Mouse (Mus musculus) WW6 (cell line): ENCODE measurements around the gene Hs6st1.

Source experiments
- DNase-seq: peaks from one replicate; pipeline ENCODE4 v3.0.0-alpha.2; 2013; ENCODE audit warnings: low read depth, low spot score

Gene Hs6st1

DNA sequence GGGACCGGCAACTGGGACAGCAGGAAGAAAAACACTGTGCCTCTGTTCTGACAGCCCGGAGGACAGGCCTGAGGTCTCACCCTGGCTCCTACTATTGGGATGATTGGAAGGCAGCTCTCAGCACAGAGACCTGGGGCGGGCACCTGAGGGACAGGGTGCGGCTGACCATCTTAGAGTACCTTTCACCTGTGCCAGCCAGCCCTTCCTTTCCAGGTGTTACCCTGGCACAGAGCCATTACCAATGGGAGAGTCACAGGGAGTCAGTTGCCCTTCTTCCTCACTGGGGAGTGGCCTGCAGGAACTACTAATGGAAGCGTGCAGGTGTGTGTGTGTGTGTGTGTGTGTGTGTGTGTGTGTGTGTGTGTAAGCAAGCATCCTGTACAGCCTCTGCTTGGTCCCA lies 15.4 kb downstream of the Hs6st1 start:
- DNase-seq = no peak

DNA sequence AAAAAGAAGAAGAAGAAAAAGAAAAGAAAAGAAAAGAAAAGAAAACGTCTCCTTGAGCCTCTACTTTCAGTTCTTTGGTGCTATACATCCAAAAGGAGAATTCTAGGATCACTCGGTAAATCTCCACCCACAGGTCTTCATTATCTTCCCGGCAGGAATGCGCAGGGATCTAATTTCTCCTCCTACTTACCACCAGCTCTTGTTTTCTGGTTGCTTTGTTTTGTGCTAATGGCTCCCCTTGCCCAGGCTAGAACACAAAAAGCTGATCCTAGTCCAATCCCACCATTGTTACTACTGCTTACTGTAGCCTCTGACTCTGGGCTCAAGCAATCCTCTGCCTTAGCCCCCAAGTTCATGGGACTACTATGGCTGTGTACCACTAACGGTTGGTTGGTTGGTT lies 16.9 kb downstream of the Hs6st1 start:
- no peak for DNase-seq

GRCm38 (mm10) chr1:36088367-36088766 lies 20.2 kb downstream of the Hs6st1 start:
- no peak for DNase-seq

DNA sequence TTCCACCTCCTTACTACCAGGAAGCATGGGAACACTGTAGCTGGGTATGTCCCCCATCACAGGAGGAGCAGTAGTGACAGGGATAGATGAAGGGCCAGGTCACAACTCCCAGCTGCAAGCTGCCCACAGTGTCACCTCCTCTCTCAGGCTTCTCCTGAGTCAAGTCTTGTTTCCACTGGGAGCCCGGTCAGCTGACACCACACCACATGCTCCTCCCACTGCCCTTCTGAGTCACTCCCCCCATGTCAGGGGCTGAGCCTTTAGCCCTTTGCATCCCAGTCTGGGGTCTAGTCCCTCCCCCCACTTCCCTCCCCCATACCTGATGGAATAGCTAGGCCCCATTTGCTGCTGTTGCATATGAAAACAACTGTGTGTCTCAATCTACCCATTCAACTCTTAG lies 21.3 kb downstream of the Hs6st1 start:
- no peak for DNase-seq

DNA sequence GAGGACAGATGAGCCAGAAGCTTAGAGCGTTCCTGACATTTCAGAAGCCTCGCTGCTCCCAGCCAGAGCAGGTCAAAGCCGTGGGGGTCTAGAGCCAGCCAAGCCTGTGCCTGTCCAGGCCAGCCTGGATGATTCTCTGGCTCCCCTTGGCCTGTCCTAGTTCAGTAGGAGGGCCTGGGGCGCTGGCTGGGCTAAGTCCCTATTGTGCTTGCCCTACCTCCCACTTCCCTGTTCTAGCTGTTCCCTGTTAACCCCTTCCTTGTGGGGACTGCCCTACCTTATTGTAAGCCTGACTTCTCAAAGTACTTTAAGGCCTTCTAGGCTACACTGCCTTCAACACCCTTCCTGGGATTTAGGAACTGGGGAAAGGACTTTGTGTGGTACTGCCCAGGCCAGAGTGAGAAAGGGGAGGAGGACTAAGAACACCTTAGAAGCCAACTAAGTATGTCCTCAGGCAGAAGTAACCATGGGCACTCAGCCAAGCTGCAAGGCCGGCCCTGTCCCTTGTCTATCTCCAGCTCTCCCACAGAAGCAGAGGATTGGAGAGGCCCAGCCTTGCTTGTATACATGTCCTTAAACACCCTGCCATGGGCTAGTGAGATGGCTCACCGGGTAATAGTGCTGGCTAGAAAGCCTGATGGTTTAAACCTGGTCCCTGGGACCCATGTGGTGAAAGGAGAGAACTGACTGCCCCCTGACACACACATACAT lies 22.0 kb downstream of the Hs6st1 start:
- DNase-seq = no peak

DNA sequence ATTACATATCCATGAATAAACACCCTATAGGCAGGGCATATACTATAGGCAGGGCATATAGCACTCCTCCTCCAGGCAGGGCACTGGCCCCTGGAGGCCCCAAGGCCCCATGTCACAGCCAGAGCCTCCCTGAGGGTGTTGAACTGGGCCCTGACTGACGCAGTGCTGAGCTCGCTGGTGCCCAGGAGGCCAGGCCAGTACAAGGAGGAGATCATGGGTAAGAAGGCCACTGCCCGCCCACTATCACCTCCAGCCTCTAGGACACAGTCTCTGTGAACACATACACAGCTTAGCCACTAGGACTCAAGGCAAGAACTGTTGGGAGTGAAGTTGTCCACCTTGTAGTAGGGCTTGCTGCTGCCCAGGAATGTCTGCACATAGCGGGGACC lies 22.5 kb downstream of the Hs6st1 start:
- DNase-seq = no peak

- no peak for DNase-seq
Observed at GRCm38 (mm10) chr1:36091246-36091645, 23.0 kb downstream of the Hs6st1 start.

- DNase-seq = no peak
Observed at GRCm38 (mm10) chr1:36093741-36094140, 25.5 kb downstream of the Hs6st1 start.

GRCm38 (mm10) chr1:36095423-36096272 lies 27.4 kb downstream of the Hs6st1 start:
- no peak for DNase-seq

- no peak for DNase-seq
Observed at GRCm38 (mm10) chr1:36098432-36098831, 30.2 kb downstream of the Hs6st1 start.

DNA sequence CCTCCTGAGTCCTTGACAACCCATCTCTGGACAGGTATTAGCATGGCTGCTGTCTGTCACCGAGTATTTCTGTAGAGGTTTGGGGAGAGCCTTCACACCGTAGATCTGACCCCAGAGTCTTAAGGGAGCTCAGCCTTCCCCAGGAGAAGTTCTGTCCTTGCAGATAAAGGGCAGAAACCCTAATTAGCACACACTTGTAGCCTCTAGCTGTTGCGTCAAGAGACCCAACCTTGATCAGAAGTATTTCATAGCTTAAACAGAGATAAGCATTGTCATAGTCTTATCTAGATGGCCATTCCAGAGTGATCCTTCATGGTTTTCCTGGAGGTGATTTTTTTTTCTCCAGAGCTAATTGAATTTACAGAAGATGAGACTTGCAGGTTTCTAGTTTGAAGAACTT lies 32.2 kb downstream of the Hs6st1 start:
- DNase-seq = no peak

DNA sequence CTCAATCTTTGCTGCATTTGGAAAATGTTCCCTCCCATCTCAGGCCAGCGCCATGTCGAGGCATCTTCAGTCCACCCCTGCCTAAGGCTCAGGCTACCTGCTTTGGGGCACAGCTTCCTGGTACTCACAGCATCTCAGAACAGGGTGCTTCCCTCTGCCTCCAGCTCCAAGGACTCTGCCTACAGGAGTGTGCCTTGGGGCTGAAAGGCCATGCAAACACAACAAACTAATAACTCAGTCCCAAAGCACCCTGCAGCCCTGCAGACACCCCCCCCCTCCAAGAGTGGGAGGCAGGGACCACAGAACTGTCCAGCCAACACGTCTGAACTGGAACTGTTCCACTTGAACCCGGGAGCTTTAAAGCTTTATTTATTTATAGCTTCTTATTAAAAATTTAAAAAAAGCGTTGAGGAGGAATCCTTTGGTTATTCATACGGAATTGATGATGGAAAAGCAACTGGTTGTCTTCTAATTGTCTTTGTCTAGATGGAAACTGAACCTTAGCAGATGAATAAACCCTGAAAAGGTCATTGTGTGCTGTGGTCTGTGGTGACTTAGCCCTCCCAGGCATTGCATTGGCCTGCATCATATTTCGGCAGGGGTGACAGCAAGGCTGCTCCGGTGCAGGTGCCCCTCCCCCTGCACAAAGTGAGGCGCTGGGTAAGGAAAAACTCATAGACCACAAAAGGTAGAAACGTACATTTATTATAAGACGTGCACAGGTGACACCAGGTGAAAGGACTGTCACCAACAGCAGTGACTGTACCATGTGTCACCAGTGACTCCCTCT lies 37.9 kb downstream of the Hs6st1 start:
- no peak for DNase-seq

DNA sequence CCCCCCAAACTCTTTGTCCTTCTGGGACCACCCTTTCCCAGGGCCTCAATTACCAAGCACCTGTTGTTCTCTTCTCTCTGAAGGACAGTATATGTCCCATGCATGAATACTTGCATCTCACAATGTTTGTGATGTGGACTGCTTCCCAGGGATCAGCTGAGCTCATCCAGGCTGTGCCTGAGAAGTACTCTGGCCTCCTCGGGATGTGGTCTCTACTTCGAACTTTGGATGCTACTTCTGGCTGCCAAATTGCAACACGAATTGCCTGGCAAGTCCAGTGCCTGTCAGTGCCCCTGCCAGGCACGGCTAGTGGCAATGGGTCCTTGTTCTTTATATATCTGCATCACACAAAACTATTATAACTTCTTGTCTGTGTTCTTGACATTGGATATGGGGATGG lies 41.8 kb downstream of the Hs6st1 start:
- no peak for DNase-seq

- no peak for DNase-seq
Observed at GRCm38 (mm10) chr1:36112665-36113064, 44.5 kb downstream of the Hs6st1 start.

DNA sequence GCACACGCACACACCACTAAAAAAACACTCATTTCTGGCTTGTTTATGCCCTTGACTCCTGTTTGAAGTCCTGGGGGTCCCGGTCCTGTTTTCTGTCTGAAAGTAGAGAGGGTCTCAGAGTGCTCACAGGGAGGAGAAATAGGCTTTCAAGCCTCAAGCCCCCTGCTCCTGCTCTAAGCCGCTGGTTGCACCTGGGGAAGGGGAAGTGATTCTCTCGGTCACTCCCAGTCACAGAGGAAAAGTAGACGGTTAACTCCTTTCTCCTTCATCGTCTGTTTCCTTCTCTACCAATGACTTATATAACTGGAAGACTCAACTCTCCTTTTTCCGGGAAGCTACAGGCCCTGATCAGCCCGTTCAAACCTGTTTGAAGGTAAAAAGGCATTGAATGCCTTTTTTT lies 45.5 kb downstream of the Hs6st1 start:
- DNase-seq = no peak

- DNase-seq = no peak
Observed at GRCm38 (mm10) chr1:36114844-36115243, 46.6 kb downstream of the Hs6st1 start.

- no peak for DNase-seq
Observed at GRCm38 (mm10) chr1:36116488-36116887, 48.3 kb downstream of the Hs6st1 start.

DNA sequence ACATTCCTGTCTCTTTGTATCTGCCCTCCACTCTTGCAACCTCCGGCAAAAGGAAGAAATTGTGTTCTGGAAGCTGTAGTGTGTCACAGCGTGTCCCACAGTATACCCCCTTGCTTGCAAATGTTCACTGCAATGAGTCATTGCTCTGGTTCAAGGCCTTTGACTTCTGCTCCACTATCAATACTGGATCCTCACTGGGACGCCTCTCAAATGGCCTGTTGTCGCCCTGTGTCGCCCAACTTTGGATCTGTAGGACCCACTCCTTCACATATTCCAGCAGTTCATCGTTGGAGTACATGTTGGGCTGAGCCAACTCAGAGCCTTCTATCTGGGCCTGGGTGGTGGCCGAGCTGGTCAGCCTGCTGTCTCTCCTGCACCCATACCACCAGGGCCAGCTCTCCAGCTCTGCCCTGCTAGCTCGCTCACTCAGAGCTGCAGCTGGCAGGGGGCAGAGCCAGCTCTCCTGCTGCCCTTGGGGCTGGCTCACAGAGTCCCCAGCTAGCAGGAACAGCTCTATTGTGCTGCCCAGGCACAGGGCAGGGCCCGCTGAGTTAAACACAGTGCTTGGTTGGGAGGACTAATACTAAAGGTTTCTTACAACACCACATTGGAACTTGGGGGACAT lies 50.0 kb downstream of the Hs6st1 start:
- no peak for DNase-seq

DNA sequence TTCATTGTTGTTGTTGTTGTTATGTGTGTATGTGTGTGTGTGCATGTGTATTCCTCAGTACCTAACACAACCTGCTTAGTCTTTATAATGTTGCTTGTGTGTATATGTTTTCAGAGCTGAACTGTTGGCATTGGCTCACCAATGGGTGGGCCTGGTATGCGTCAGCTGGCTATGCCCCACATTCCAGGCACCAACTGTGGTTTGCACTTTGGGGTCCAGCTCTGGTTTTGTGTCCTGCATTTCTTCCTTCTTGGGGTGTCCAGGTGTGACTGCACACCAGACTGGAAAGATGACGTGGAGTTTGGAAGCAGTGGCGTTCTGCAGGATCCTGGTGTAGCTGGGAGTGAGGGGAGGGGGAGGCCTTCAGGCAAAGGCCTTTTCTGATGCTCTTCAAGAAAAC lies 50.8 kb downstream of the Hs6st1 start:
- DNase-seq = no peak

GRCm38 (mm10) chr1:36119426-36119825 lies 51.2 kb downstream of the Hs6st1 start:
- no peak for DNase-seq

- DNase-seq = no peak
Observed at GRCm38 (mm10) chr1:36121172-36121571, 53.0 kb downstream of the Hs6st1 start.

- DNase-seq = no peak
Observed at GRCm38 (mm10) chr1:36125076-36125475, 56.9 kb downstream of the Hs6st1 start.
